Mouse (Mus musculus): Measurements from ENCODE around the gene Lrch1.

DNA sequence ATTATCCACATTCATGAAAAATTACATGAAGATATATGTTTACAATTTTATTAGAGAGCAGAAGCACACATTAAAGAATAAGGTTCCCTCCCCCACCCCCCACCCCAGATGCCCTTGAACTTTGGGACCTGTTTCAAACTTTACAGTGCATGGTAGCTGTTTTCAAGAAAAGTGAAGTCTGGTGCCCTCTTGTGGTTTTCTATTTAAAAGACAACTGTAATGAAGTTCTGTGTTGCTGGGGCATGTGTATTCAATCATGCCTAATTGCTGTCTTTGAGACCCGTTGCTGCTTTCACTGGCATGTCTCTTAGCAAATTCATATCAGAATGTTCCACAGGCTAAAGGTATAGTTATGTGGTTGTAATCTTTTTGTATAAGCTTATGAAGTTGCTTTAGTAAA lies 42.8 kb upstream of the Lrch1 start:
- no peak for TF ChIP-seq SRF (IDR thresholded peaks at IDR 0.05; ENCODE audit: control insufficient read depth, insufficient read length, low read depth)
- TF ChIP-seq MAX (IDR thresholded peaks at IDR 0.05; ENCODE audit: low read depth), result no peak
- no peak for TF ChIP-seq TCF3 (IDR thresholded peaks at IDR 0.05; ENCODE audit: insufficient read length, low read depth)
- no peak for TF ChIP-seq POLR2A (IDR thresholded peaks at IDR 0.05; ENCODE audit: insufficient read length, low read depth)
- TF ChIP-seq MYOG (IDR thresholded peaks at IDR 0.05; ENCODE audit: control insufficient read depth in 1 of 3, insufficient read depth in 1 of 3, insufficient read length in 2 of 3, low read depth in 2 of 3), result no peak
- TF ChIP-seq E2F4 (IDR thresholded peaks at IDR 0.05; ENCODE audit: insufficient read depth), result no peak
- TF ChIP-seq CEBPB (IDR thresholded peaks at IDR 0.05; ENCODE audit: insufficient read depth, poor library complexity, severe bottlenecking), result no peak
- TF ChIP-seq MYOD1 (IDR thresholded peaks at IDR 0.05; ENCODE audit: control insufficient read depth in 1 of 3, insufficient read length in 2 of 3, low read depth in 2 of 3), result no peak
- TF ChIP-seq POLR2AphosphoS2 (IDR thresholded peaks at IDR 0.05; ENCODE audit: insufficient read length, low read depth), result no peak
- no peak for TF ChIP-seq USF1 (IDR thresholded peaks at IDR 0.05; ENCODE audit: low read depth)
- no peak for TF ChIP-seq TCF12 (IDR thresholded peaks at IDR 0.05; ENCODE audit: insufficient read depth, poor library complexity, severe bottlenecking)
- no peak for TF ChIP-seq REST (IDR thresholded peaks at IDR 0.05; ENCODE audit: insufficient read depth, insufficient read length)
